Mouse (Mus musculus) CD4-positive, CD25-positive, alpha-beta regulatory T cell, adult 2 months (primary cell): ENCODE results near the gene Vwa3a.

ENCODE experiments used
- DNase-seq: peaks from one replicate; pipeline ENCODE4 v3.0.0-alpha.2; 2012; ENCODE audit warnings: low read depth, low spot score

The Vwa3a gene

DNA sequence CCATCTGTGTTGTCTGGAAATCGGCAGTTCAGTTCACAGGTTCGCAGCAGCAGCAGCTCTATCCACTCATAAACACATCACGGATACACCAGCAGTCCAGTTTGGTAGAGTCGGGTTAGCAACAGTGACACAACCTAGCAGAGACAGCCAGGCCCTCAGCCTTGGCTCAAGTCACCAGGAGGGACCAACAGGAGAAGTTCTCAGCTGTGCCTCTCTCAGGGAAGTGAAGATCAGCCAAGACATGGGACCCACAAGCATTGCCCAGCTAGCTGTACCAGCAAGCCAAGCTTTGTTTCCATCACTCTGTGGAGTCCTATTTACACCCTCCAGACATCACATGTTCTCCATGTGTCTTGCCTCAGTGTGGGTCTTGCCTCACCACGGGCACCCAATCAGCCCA lies 7.7 kb downstream of the Vwa3a start:
- no peak for DNase-seq

DNA sequence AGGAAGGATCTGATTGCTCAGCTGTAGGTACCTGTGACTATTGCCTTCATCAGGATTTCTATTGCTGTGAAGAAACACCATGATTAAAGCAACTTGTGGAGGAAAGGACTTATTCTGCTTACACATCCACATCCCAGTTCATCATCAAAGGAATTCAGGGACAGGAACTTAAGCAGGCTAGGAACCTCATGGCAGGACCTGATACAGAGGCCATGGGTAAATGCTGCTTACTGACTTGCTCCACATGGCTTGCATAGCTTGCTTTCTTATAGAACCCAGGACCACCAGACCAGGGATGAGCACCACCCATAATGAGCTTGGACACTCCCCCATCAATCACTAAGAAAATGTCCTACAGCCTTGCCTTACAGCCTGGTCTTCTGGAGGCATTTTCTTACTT lies 9.4 kb downstream of the Vwa3a start:
- no peak for DNase-seq

DNA sequence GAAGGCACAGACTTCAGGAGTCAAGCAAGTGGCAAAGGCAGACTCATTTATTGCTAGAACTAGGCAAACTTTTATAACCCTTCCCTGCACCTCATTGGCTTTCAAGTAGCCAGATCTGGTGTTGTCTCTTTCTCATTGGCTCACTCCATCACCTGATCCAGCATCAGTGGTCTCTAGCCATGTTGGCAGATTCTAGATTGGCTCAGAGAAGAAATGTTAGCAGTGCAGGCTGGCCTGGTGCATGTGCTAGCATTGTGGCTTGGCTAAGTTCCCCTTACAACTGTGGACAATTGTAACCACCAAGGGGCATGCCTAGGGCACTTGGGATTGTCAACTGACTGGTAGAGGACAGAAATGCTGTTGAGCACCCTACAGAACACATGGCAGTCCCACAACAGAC lies 12.2 kb downstream of the Vwa3a start:
- no peak for DNase-seq

DNA sequence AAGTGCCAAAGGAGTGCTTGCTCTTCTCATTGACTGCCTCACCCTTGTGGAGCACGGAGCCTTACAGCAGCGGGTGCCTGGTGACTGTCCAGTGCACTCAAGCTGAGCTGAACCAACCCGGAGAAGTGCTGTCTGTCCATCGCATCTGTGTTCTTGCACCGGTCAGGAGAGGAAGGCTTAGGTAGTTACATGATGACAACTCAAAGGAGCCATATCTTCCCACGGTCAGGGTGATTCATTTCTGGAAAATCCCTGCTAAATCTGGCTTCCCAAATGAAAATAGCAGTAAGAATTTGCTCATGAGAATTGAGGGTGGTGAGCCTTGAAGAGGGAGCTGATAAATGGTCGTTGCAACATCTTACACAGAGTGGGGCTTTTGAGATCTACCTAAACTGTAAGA lies 12.8 kb downstream of the Vwa3a start:
- no peak for DNase-seq

DNA sequence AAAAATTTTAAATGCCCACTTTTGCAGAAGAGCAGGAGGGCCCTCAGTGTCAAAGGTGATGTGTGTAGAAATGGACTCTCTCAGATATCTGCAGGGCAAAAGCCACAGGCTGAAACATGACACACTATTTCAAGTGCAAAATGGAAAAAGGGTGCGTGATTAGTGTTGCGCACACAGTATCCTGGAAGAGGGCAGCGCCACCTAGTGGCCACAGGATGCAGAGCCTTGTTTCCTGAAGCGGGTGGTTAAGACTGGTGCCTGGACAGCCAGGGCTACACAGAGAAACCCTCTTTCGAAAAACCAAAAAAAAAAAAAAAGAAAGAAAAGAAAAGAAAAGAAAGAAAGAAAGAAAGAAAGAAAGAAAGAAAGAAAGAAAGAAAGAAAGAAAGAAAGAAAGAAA lies 15.6 kb downstream of the Vwa3a start:
- peak; percentile 91 for DNase-seq

DNA sequence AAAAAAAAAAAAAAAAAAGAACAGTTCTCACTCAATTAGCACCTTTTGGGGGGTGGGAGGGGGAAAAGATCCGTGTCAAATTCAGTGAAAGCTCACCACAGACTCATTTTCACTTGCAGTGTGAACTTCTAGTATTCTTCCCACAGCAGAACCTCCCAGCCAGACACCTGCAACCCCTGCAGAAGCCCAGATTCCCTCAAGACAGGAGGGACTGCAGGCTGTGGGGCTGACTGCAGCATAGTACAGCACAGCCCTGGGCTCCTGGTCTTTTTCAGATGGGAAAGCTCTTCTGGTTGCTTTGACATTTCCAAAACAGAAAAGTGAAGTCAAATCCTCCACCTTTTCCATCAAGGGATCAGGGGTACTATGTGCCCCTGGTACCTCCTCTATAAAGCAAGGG lies 28.3 kb downstream of the Vwa3a start:
- no peak for DNase-seq

DNA sequence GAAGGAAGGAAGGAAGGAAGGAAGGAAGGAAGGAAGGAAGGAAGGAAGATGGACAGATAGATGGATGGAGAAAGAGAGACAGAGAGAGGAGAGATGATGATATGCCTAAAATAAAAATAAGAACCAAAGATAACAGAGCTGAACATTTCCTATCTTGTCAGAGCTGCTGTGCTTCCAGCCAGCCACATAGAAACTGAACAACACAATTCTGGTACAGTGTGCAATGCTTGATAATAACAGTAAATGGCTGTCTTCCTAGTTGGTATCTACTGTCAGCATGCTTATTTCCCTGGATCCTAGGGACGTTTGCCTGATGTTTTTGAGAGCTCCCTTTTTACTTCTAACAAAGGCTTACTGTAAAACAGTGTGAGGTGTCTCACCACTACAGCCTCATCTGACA lies 32.3 kb downstream of the Vwa3a start:
- DNase-seq: no peak

DNA sequence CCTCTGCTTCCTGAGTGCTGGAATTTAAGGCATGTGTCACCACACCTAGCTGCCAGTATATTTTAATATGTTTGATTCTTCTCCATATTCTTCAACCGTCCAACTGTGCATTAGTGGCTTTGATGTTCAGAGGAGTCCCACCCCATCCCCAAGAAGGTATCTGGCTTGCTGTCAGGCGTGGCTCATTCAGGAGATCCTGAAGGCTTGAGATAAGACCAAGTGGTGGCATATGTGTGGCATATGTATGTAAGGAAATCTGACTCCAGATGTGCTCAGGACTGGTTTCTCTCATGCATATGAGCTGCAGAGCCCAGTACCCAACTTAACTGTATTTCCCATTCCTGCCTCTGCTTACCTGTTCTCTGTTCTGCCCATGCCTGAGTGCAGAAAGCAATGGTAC lies 38.9 kb downstream of the Vwa3a start:
- DNase-seq: no peak

DNA sequence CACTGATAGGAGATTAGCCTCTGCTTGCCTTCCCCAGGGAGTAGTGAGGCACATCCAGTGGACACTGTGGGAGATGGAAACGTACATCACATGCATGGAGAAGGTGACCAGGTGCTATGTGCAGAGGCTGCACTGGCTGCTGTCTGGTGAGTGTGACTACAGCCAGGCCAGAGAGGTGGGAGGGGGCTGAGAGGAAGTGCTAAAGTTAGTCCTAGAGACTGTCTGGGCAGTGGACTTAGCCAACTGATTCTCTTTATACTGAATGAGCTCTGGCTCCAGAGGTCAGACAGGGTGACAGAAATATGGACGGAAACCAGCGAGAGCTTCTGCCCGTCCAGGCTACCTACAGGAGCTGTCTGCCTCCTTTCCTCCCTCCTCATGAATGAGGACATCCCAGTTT lies 56.4 kb downstream of the Vwa3a start:
- DNase-seq: no peak

DNA sequence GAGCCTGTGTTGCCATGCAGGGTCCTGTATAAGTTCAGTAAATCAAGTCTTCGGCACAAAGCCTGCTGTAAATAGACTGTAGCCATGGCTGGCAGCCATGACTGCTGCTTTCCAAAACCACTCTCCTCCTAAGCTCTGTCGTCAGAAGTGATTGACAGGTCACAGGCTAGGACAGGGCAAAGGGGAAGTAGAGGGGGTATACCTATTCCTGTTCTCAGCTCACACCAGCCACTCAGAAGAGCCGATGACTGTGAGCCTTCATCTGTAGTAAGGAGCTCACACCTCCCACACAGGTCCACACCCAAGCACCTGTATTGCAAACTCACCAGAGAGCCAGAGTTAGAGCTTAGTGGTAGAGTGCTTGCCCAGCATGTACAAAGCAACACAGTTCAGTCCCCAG lies 57.3 kb downstream of the Vwa3a start:
- no peak for DNase-seq

DNA sequence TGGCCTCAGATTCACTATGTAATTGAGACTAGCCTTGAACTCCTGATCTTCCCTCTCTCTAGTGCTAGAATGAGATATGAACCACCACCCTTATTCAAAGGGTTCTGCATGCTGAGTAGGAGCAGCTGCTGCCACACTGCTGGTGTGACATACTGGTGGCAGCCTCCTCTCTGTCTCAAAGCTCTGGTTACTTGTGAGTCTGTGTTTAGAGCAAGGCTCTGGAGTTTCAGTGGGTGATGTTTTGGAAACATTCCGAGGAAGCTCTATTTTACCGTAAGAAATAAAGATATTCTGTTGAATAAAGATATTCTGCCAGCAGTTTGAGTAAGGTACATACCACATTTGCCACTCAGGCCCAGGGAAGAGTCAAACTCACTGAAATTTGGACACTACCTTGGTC lies 64.2 kb downstream of the Vwa3a start:
- DNase-seq: no peak

DNA sequence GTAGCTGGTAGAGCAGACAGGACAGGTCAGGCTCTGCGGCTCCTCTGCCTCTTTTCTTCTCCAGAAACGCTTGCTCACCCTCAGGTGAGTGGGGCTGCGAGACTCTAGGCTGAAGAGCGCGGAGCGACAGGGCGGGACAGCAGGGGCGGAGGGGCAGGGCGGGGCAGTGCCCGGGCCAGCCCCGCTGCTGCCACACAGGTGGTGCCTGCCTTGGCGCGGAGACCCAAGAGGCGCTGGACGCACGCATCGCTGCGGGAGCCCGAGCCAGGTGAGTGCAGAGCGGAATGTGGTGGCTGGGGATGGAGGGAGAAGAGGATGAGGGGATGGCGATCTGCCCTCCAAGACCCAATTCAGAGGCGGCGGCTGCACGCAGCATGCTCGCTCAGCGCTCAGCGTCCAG lies 70.6 kb downstream of the Vwa3a start:
- no peak for DNase-seq

DNA sequence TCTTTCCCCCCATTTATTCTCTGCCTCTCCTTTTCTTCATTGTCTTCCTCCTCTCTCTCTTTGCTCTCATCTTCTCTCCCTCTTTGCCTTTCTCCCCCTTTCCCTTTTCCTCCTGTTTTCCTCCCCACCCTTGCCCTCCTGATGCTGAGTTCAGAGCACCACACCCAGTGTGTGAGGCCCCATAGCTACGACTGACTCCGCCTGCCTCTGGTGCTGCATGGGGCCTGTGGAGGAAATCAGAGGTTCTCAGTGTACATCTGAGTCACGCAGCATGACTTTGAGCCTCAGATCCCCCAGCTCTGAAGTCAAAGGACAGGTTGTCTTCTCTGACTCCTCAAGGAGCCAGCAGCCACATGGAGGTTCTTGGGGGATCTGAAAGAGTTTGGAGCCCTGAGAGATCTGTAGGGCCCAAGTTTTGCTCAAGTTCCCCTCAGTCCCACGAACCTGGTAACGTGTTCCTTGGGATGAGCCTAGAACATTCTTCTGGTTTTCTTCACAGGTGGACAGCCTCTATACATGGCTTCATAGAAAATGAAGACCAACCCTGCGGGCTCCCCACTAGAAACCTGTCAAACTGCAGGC lies 72.8 kb downstream of the Vwa3a start, which contains the start of gene Gm5737:
Gm5737 (plus strand) TSS at position 532 of the 582 bp plus-strand sequence.
- DNase-seq: no peak

DNA sequence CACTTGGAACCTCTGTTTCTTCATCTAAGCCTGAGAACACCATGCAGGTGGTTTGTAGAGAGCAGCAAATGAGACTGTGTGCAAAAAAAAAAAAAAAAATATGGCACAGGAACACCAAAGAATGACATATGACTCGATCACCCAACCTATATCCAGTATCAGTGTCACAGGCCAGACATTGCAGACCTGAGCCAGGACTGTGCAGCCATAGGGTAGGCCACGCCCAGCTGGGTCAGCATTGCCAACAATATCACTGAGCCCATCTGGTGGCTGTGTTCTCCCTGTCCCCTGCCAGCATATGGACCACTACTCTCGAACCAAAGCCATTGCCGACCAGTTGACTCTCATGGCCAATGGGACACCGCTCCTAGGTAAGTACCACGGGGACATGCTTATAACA lies 78.4 kb downstream of the Vwa3a start:
- no peak for DNase-seq

DNA sequence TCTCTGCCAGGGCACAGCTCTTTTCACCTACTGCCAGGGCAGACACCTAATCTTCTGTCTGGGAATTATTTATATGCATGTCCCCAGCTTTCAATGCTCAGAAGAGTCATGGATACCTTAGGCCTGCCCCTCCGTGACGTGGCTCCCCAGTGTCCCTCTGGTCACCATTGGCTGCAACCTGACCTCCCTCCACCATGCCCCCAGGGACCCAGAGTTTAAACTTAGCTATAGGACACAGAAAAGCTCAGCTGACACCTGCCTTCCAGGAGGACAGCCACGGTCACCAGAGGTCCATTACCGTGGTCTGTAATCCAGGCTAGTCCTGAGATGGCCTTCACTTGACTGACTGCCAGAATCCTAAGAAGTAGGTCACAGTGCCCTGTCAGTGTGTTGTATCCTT lies 80.3 kb downstream of the Vwa3a start:
- no peak for DNase-seq

DNA sequence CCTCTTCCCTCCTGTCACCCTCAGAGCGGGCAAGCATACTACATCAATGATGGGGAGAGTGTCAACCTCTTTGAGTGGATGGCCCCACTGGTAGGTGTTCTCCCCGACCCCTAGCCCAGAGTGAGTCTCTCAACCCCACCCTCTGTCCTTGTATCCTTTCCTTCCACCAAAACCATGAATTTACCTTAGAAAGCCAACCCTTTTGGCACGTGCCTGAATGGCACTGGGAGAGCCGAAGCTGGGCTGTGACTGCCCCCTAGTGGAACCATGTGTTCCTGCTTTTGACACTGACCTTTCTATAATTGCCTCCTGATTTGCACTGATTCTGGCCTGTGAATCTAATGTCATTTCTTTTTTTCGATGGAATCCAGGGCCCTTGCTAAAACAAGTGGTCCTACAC lies 84.1 kb downstream of the Vwa3a start:
- peak; percentile 83 for DNase-seq

DNA sequence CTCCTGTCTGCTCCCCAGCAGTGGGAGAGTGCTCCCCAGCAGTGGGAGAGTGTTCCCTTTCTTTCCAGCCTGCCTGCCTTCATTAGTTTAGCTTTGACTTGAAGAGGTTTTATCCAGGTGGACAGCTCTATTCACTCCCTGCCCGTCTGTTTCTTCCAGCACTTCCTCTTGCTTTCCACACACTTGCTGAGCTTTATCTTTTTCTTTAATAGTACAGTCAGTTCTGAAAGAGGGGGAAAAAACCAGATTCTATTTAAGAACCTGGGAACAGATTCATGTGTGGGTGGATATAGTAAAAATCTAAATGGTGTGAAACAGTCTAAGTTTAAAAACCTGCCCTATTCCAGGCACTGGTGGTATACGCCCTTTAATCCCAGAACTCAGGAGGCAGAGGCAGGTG lies 86.0 kb downstream of the Vwa3a start:
- no peak for DNase-seq

DNA sequence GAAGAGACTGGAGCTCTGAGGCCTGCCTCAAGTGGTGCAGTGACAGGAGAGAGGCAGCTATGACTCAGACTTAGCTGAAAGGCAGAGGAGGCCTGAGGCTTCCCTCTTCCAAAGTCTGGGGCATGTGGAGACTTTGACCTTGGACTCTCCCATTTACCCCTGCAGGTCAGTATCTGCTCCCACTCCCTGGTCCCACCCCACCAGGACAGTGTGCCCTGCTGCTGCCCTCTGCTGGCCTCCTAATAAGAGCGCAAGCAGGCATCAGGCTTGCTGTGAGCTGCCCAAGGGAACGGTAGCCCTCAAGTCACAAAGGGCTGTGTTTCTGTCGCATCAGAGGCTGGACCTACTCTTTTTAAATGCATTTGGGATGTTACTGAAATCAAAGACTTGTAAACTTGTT lies 87.3 kb downstream of the Vwa3a start:
- DNase-seq: peak; percentile 53

DNA sequence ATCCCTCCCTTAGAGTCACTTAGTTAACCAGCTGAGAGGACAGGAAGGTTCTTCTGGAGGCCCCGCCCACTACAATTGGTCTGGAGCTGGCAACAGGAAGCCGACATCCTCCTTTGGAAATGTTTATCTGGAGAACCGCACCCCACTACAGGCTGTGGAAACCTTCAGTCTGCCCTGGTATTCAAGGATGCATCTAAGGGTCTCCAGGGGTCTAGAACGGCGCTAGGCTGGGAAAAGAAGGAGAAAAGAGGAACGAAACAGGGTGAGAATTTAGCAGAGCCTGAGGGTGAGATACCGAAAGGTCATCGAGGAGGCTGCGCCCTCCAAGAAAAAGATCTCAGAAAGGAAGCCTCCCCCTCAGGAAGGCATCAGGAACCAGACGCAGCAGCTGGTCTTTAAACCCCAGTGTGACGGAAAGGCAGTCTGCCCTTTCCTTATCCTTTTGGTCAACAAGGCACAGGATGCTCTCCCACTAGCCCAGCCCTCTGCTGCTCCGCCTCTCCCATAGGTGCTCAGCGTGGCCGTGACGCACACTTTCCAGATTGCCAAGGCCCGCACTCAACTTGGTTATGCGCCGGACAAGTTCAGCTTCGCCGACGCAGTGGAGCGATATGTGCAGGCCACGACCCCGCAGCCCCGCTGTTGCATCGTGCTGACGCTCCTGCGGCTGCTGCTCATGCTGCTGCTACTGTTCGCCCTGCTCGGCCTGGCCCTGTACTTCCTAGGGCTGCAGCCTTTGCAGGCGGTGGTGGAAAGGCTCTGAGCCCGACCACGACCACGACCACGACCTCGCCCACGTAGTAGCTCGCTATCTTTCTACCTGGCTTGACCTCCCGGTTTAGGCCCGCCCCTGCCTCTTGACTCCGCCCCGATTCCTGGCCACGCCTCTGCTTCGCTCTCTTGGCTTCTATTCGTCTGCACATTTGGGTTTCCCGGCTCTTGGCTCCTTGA lies 91.6 kb downstream of the Vwa3a start:
- DNase-seq: peak; percentile 77

DNA sequence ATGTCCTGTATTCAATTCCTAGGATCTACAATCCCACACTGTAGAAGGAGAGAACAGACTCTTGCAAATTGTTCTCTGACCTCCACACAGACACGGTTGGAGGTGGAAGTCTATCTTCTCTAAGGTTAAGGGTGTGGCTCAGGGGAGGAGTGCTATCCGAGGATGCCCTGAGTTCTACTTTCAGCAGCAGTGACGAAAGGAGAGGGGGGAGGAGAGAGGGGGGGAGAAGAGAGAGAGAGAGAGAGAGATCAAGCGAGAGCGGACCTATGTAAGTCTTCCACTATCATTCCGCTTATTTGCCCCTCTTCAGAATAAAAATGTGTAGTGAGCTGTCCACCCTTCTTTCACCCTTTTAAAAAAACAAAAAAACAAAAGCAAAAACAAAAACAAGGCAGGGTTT lies 95.3 kb downstream of the Vwa3a start:
- DNase-seq: peak; percentile 77

DNA sequence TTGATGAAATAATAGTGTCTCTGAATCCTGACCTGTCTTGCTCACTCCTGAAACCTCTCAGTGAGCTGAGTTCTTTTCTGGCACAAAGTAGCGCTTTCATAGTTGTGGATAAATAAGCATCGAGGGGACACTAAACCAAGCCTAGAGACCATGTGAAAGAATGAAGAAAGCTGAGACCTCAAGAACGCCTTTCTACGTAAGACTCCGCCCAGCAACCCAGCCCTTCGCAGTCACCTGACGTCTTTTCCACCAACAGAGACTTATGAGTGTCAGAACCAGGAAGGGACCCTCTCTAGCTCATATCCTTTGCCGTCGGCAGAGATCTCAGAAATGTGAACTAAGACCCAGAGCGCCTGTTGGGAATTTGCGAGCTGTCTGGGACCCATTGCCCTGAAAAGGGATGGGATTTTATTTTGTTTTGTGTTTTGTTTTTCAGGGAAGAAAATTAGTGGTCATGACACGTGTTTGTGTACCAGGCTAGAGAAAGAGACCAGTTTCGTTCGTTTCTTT lies 95.8 kb downstream of the Vwa3a start:
- DNase-seq: peak; percentile 93

DNA sequence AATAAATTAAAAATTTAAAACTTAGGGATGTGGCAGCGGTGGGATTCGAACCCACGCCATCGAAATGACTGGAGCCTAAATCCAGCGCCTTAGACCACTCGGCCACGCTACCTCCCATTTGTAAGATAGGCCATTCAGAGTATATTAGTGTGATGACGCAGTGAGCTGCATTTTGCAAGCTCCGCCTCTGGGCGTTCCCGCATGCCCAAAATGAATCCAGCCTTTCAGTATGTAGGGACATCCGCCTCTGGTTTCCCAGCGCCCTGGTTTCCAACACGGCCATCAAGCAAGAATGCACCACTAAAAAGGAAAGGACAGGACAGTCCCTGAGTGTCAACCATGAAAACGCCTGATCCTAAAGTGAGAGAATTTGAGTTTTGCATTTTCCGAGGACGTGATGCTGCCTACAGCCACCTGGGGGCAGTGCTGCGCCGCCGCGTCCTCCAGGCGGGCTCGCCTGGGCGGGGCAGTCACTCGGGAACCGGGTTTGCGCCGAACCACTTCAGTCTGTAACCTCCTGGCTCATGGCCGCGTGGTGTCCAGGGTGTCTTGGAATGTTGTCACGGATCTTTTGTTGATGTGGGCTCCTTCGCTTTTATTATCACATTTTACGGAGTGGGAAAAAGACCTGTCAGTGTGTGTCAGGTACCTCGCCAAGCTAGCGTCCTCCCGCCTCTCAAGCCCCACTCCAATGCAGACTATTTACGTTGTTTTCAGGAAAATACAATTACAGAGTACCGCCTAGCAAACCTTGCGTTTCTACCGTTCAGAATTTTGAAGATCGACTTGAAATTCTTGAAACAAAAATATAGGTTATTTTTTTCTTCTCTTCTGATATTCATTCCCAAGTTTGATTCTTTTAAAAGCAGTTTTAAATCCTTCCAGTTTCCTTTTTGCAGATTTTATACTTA lies 96.6 kb downstream of the Vwa3a start:
- DNase-seq: peak; percentile 98
